ENCODE assay signal across 26 mouse cellular contexts in the genomic region with DNA sequence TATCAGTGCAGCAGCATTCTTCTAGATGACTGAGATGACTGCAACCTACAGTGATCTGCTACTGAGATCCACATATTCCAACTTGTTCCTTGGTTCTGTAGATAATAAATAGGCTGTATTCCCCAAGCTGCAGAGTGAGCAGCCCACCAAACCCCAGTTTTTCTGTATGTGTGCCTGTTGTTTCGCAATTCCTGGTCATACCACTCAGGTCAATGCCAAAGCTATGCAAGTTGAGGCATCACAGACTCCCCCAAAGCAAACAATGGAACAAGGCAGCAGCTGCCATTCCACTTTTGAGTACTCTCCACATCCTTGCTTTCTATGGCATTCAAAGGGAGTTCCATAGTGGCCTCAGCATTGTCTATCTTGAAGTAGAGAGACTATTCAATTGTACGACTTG.
"Had no signal": no experiment of that assay in that cellular context is flagged by ENCODE, and none has a peak within 500 bp of the region (broad histone marks: within the 10 kb centered on the region; RNA-seq: fewer than 3 reads in every experiment).

No protein-coding gene starts in this region.

- H3K36me3 ChIP-seq: embryonic facial prominence, embryonic 10.5 days; embryonic facial prominence, embryonic 12.5 days; embryonic facial prominence, embryonic 13.5 days; embryonic facial prominence, embryonic 15.5 days; forebrain, embryonic 10.5 days; forebrain, embryonic 12.5 days; forebrain, embryonic 15.5 days had no signal

- H3K4me2 ChIP-seq: embryonic facial prominence, embryonic 12.5 days; embryonic facial prominence, embryonic 13.5 days; embryonic facial prominence, embryonic 15.5 days; forebrain, embryonic 12.5 days; forebrain, embryonic 13.5 days; forebrain, embryonic 15.5 days had no signal

- H3K27me3 ChIP-seq: embryonic facial prominence, embryonic 12.5 days; embryonic facial prominence, embryonic 13.5 days; embryonic facial prominence, embryonic 15.5 days; forebrain, embryonic 12.5 days; forebrain, embryonic 13.5 days; forebrain, embryonic 15.5 days had no signal

- H3K4me1 ChIP-seq: embryonic facial prominence, embryonic 10.5 days; embryonic facial prominence, embryonic 12.5 days; embryonic facial prominence, embryonic 13.5 days; embryonic facial prominence, embryonic 15.5 days; forebrain, embryonic 10.5 days; forebrain, embryonic 12.5 days; forebrain, embryonic 13.5 days; forebrain, embryonic 15.5 days had no signal

- ATAC-seq: forebrain, embryonic 13.5 days; forebrain, embryonic 15.5 days; forebrain, embryonic 16.5 days; forebrain, postnatal 0 days had no signal

- H3K9ac ChIP-seq: embryonic facial prominence, embryonic 12.5 days; embryonic facial prominence, embryonic 13.5 days; embryonic facial prominence, embryonic 15.5 days; forebrain, embryonic 12.5 days; forebrain, embryonic 13.5 days; forebrain, embryonic 15.5 days; forebrain, postnatal 0 days had no signal

- H3K27ac ChIP-seq: embryonic facial prominence, embryonic 10.5 days; embryonic facial prominence, embryonic 12.5 days; embryonic facial prominence, embryonic 13.5 days; embryonic facial prominence, embryonic 15.5 days; forebrain, embryonic 10.5 days; forebrain, embryonic 12.5 days; forebrain, embryonic 13.5 days; forebrain, embryonic 15.5 days; gastrocnemius, adult 2 months; heart, adult 2 months had no signal

- H3K9me3 ChIP-seq: embryonic facial prominence, embryonic 10.5 days; embryonic facial prominence, embryonic 12.5 days; embryonic facial prominence, embryonic 13.5 days; embryonic facial prominence, embryonic 15.5 days; forebrain, embryonic 10.5 days; forebrain, embryonic 12.5 days; forebrain, embryonic 13.5 days; forebrain, embryonic 15.5 days had no signal

- H3K4me3 ChIP-seq: embryonic facial prominence, embryonic 10.5 days; embryonic facial prominence, embryonic 12.5 days; embryonic facial prominence, embryonic 13.5 days; embryonic facial prominence, embryonic 15.5 days; erythroblast, embryonic 14.5 days; forebrain, embryonic 10.5 days; forebrain, embryonic 12.5 days; forebrain, embryonic 13.5 days; forebrain, embryonic 15.5 days; gastrocnemius, adult 2 months; heart, adult 2 months had no signal

- DNase-seq: cerebellum, adult 9-10 months; cerebellum, adult 9-11 months; cerebellum, postnatal 10 days; cerebellum, postnatal 14 days; cerebellum, postnatal 25 days; cerebellum, postnatal 36 days; embryo, embryonic 11 days; forebrain, postnatal 0 days; gastrocnemius, adult 2 months; gastrocnemius, postnatal 10 days; gastrocnemius, postnatal 14 days; gastrocnemius, postnatal 25 days; gastrocnemius, postnatal 36 days; heart, adult 11 months; heart, adult 18-20 months; heart, adult 2 months had no signal
